Mouse (Mus musculus) kidney, postnatal 14 days (tissue): ENCODE measurements around the gene Alk.
A peak's percentile ranks its signal among the peaks of the same experiment; 100 is the strongest.
"Not testable (repeated sequence)": the region's sequence is repeated elsewhere in the genome, so short reads cannot be mapped to it uniquely, and the experiment has no call there.

Experiments used
- DNase-seq: peaks from one replicate; pipeline ENCODE4 v3.0.0; 2022; ENCODE audit warnings: mixed read lengths

Gene Alk

DNA sequence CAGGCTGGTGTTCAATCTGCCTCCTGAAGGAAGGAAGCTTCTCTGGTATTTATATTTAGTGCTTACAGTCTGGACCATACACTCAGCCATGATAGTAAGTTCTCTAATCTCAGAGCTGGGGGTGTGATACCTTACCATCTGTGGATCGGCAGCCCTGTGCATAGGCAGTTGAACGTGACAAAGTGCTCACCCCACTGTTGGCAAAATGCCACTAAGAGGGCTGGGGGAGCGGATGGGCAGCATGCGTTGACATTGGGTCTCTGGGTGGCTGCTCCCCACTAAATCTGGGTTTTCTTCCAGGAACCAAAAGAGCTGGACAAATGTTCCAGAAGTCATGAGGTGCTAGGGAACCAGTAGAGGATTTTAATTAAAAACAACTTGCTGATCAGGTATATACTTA is 78.1 kb downstream of the Alk start:
- DNase-seq, result no peak

GRCm38 (mm10) chr17:72524839-72525238 is 79.6 kb downstream of the Alk start:
- no peak for DNase-seq

DNA sequence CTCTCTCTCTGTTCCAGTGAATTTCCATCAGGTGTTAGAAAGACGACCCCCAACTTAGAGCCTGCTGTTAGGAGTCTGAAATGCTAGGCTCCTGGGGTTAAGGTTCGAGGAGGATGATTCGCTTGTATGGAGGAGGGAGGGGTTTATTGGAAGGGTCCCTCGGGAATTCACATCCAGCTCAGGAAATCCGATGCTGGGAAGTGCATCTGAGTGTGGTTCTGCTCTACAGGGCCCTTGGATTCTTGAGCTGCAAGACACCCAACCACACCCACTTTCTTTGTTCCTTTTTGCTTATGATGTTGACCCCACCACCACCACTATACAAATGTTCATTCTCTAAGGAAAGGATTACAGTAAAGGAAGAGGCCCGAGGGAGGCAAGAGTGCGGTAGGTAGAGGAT is 81.4 kb downstream of the Alk start:
- DNase-seq, result no peak

GRCm38 (mm10) chr17:72522381-72522780 is 82.0 kb downstream of the Alk start:
- peak; percentile 60 for DNase-seq

GRCm38 (mm10) chr17:72521353-72521752 is 83.1 kb downstream of the Alk start:
- no peak for DNase-seq

- no peak for DNase-seq
Observed at GRCm38 (mm10) chr17:72510746-72511145, 93.7 kb downstream of the Alk start.

- no peak for DNase-seq
Observed at GRCm38 (mm10) chr17:72508678-72509394, 95.6 kb downstream of the Alk start.

- no peak for DNase-seq
Observed at GRCm38 (mm10) chr17:72505213-72505612, 99.2 kb downstream of the Alk start.

GRCm38 (mm10) chr17:72504581-72504980 is 99.8 kb downstream of the Alk start:
- DNase-seq, result no peak

- DNase-seq, result no peak
Observed at GRCm38 (mm10) chr17:72495395-72495794, 109.0 kb downstream of the Alk start.

DNA sequence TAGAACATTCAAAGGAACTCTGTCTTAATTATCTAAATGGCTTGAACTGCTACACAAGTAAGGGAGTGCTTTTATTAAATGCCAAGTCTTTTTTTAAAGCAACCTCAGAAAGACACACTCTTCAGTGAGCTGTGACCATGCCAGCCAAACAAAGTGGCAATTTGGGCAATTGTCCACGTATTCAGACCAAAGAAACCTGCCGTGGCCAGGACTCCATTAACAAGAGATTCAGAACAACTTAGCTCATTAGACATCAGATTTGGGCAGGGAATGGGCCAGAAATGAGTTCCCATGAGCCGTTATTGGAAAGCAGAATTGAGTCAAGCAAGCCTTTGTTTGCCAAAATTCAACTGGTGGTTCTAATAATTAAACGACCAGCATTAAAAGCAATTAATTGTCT is 118.8 kb downstream of the Alk start:
- no peak for DNase-seq

GRCm38 (mm10) chr17:72479260-72479659 is 125.2 kb downstream of the Alk start:
- not testable (repeated sequence) for DNase-seq

DNA sequence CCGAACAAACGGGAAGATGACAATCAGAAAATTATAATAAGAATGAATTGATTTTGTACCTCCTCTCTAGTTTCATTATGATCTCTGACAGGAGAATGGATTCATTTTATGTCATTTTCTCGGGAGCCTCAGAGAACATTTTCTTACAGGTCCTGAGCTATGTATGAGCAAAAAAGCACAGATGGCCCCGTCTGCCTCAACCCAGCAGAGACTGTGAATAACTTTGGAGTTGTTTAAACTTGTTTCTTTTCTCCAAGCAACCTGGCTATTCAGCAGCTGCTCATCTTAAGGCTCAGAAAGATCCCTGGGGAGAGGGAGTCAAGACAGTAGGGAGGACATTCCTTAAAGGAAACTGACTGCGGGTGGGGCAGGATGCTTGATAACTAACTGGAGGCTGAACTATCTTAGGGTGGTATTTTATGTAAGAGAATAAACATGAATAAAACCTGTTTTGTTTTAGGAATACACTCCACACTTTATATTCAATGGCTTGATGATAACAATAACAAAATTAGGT is 126.5 kb downstream of the Alk start:
- no peak for DNase-seq

GRCm38 (mm10) chr17:72476956-72477355 is 127.5 kb downstream of the Alk start:
- DNase-seq, result no peak

DNA sequence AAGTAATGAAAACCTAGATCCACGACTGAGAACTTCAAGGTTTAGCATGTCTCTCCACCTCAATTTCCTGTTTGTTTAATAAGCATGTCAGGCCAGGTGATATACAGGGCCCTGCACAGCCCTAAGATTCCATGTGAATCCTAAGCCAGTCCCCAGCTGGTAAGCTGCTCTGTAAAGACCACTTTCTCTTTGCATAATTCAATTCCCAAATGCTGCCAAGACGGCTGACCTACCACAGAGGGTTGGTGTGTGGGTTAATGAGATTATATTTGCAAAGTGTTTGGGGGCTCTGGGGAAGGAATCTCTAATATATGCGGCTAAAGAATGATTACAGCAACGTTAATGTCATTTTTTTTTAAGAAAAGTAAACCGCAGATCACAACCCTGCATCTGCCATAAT is 130.3 kb downstream of the Alk start:
- DNase-seq, result no peak

DNA sequence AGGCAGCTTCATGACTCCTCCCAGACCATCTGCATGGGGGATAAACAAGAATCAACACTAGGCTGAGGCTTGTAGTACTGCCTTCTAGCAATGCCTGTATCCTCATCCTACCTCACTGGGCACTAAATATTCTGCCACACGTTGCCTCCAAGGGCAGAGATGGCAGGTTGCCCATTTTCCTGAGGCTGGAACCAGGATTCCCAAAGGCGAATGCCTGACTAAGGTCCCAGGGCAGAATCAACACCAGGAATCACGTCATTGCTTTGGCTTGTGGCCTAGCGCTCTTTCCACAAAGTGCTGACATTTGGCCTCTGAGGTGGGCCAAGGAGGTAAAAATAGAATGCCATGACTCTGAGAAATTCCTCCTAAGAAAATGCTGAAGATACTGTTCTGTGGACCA is 155.9 kb downstream of the Alk start:
- DNase-seq, result peak; percentile 72

DNA sequence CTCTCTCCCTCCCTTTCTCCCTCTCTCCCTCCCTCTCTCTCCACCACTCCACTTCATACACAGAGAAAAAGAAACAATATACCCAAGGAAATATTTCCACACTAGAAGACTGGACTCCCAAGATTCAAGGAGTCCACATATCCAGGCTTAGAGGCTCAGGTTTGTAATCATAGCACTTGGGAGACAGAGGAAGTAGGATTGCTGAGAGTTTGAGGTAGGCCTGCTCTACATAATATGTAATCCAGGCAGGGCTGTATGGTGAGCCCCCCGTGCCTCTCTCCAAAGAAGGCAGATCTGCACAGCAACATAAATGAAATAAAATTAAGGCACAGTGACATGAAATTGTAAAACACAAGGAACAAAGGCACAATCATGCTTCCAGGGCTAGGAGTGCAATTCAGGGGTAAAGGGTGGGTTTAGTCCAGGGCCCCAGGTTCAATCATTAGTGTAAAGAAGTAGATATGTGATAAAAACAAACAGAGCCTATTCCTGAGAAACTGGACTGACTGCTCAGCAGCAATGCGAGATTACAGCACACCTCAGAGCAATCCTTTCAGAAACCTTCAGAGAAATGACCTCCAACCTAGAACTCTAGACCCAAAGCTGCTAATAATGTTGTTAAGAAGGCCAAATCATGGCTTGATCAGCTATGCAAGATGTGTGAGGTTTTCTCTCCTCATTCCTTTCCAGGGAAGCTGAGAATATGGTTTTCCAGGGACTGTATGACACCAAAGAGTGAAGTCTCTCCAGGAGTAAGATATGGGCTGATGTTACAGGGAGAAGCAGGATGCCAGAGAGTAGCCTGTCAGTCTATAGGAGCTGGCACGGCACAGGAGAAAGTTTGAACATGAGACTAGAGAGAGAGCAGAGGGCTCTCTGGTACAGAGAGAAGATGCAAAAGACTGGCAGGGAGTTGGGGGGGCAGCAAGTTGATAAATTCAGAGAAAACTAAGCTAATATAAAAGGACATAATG is 158.9 kb downstream of the Alk start:
- no peak for DNase-seq

- DNase-seq, result no peak
Observed at GRCm38 (mm10) chr17:72417451-72417850, 187.0 kb downstream of the Alk start.

DNA sequence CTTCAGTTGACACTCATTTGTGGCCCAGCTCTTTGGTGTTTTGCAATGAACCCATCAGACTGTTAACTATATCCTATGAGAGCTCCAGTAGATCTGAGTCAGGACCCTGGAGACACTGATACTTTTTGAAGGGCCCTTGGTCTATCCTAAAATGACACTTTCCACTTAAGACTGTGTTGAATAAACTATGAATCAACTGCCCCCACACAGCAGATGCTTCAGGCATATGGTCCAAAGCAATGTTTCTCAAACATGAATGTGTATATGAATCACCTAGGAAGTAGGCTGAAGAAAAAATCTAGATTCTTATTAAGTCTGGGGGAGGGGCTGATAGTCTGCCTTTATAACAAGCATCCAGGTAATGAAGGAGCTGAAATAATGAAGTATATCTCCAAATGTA is 189.8 kb downstream of the Alk start:
- DNase-seq, result no peak

DNA sequence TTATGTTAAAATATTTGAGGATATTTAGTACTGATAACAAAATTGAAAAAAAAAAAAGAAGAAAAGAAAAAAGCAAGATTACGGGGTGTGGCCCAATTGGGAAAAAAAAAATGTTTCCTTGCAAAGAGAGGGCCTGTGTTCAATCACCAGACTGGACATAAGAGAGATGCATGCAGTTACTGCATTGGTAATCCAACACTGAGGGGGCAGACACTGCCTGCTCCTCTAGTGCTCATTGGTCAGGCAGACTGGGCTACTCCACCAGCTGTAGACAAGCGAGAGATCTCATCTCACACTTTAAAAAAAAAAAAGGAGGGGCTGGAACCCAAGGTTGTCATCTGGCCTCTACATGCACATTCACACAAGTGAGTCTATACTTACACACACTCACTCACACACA is 199.6 kb downstream of the Alk start:
- DNase-seq, result no peak

GRCm38 (mm10) chr17:72401861-72402260 is 202.6 kb downstream of the Alk start:
- DNase-seq, result no peak

DNA sequence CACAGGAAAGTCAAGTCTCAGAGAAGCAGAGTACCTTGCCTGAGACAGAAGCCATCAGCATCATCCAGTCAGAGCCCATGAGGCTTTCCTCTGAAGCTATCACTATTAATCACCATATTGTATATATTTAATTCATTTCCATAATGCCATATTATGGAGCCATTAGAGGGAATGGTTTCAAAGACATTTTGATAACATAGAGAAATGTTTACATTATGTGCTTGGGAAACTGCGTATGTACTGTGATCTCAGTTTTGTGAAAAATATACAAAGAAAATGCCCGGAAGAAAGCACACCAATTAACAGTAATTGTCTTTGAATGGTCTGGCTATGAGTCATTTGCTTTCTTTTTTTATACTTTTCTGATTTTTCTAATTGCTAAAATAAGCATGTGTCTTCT is 203.1 kb downstream of the Alk start:
- DNase-seq, result no peak

DNA sequence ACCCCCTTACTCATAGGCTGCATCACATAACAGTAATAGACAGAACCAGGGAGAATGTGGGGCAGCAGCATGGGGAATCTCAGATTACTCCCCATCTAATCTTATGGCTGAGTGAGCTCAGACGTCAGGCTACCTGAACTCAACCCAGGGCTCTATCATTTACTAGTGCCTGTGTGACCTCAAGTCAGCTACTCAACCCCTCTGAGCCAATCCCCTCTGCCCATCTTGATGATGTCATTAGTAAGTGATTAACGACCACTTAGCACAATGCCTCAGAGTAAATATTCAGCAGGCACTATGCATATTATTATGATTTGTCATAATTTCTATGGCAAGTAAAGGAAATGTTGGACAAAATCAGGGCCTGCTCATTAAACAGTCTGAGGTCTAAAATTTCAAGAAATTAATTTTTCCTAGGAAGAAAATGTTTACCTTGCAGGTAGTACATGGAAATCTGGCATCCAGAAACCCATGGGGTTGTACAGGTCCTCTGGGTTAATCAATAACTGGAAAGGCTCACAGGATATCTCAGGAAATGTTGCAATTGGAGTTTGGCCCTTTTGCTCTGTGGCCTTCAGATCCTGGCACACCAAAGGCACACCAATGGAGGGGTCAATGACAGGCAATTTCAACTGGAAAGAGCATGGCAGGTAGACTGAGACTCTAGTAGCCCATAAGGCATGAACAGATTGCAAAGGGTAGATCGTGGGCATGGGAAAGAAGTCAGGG is 204.9 kb downstream of the Alk start:
- peak; percentile 11 for DNase-seq
